Mouse (Mus musculus): ENCODE measurements around the gene Psmc5. TPM values are rescaled to one million over a fixed set of nuclear protein-coding genes. Genes with fewer than 3 reads are reported as not detected.

The Psmc5 gene
- polyA plus RNA-seq, 1 experiment from 2014 or later = 368 TPM

DNA sequence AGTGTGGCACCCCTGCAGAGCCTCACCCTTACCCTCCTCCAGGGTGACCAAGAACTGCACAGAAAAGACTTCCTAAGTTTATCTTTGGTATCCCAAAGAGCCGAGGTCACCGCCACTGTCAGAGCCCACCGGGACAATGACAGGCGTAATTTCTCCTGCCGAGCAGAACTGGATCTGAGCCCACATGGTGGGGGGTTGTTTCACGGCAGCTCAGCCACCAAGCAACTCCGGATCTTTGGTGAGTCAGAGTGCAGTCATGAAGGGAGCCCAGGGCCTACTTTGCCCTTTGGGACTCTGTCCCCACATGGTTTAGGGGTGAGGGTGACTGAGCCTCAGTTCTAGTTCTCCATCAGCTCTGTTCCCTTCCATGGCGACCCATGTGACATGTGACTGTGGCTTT is 28.2 kb downstream of the Psmc5 start:
- H3K27ac ChIP-seq (ENCODE audit: low read depth, low read length) = no peak overlapping the region
- WGBS = 80% methylated on average over 8 of the region's 8 CpGs

DNA sequence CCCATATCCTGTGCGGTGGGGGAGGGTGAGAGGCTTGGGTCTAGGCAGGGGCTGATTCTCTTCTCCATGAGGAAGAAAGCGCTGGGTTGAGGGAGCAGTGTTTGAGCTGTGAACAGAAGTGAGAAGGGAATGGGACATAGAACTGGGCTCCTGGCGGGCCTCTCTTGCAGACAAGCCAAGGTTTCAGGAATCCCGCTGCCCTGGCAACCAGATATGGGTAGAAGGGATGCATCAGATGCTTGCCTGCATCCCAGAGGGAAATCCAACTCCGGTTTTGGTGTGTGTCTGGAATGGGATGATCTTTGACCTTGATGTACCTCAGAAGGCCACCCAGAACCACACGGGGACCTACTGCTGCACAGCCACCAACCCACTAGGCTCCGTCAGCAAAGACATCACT is 30.3 kb downstream of the Psmc5 start:
- DNase-seq (ENCODE audit: low spot score) (no peak), ATAC-seq (replicated peaks; ENCODE audit: low FRiP score) (no peak)
- no peak overlapping the region for H3K4me3 ChIP-seq (ENCODE audit: low read depth, low read length)
- H3K9me3 ChIP-seq (ENCODE audit: control insufficient read depth, low read length) = no peaks in the 10 kb centered on the region
- H3K4me1 ChIP-seq (replicated peaks; ENCODE audit: control insufficient read depth, insufficient read depth, low read length) = no peaks in the 10 kb centered on the region
- no peaks in the 10 kb centered on the region for H3K36me3 ChIP-seq (ENCODE audit: control insufficient read depth, insufficient read depth, low read length)
- WGBS = 90% methylated on average over 7 of the region's 7 CpGs
- no peak overlapping the region for H3K9ac ChIP-seq (ENCODE audit: low read length)
- H3K27me3 ChIP-seq (ENCODE audit: control insufficient read depth, insufficient read depth, low read length) = no peaks in the 10 kb centered on the region
- no peak overlapping the region for H3K27ac ChIP-seq (ENCODE audit: low read depth, low read length)
- no peak overlapping the region for H3K4me2 ChIP-seq (ENCODE audit: low read depth, low read length, severe bottlenecking)

More for the DNA sequence above, 28.2 kb downstream of the Psmc5 start:
- ATAC-seq (replicated peaks; ENCODE audit: low FRiP score) (no peak), DNase-seq (ENCODE audit: low spot score) (no peak)
- H3K4me3 ChIP-seq (ENCODE audit: low read depth, low read length) = no peak overlapping the region
- H3K36me3 ChIP-seq (ENCODE audit: control insufficient read depth, insufficient read depth, low read length) = no peaks in the 10 kb centered on the region
- H3K9me3 ChIP-seq (ENCODE audit: control insufficient read depth, low read length) = no peaks in the 10 kb centered on the region
- no peak overlapping the region for H3K4me2 ChIP-seq (ENCODE audit: low read depth, low read length, severe bottlenecking)
- H3K4me1 ChIP-seq (replicated peaks; ENCODE audit: control insufficient read depth, insufficient read depth, low read length) = no peaks in the 10 kb centered on the region
- no peak overlapping the region for H3K9ac ChIP-seq (ENCODE audit: low read length)
- no peaks in the 10 kb centered on the region for H3K27me3 ChIP-seq (ENCODE audit: control insufficient read depth, insufficient read depth, low read length)

DNA sequence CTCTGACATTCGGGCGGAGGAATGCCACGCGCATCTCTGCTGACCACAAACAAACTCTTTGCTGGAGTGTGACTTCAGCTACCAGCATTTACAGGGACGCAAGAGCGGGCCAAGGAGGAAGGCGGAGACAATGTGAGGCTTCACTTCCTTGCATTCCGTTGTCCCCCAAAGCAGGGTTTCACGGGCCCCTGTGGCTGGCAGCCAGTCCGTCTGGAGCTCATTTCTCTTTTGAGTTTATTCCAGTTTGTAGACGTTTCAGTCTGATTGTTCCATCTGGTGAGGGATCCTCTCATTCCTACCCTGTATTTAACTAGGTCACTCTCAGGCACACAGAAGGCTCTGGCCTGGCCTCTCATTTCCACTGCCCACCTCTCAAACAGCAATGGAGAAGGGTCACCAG is 31.0 kb downstream of the Psmc5 start:
- no peak for DNase-seq (ENCODE audit: low spot score)
- ATAC-seq (replicated peaks; ENCODE audit: low FRiP score) = no peak
- no peaks in the 10 kb centered on the region for H3K36me3 ChIP-seq (ENCODE audit: control insufficient read depth, insufficient read depth, low read length)
- no peaks in the 10 kb centered on the region for H3K27me3 ChIP-seq (ENCODE audit: control insufficient read depth, insufficient read depth, low read length)
- no peaks in the 10 kb centered on the region for H3K9me3 ChIP-seq (ENCODE audit: control insufficient read depth, low read length)
- no peak overlapping the region for H3K4me2 ChIP-seq (ENCODE audit: low read depth, low read length, severe bottlenecking)
- no peak overlapping the region for H3K27ac ChIP-seq (ENCODE audit: low read depth, low read length)
- no peak overlapping the region for H3K4me3 ChIP-seq (ENCODE audit: low read depth, low read length)
- no peak overlapping the region for H3K9ac ChIP-seq (ENCODE audit: low read length)
- WGBS = 81% methylated on average over 11 of the region's 11 CpGs
- H3K4me1 ChIP-seq (replicated peaks; ENCODE audit: control insufficient read depth, insufficient read depth, low read length) = no peaks in the 10 kb centered on the region

DNA sequence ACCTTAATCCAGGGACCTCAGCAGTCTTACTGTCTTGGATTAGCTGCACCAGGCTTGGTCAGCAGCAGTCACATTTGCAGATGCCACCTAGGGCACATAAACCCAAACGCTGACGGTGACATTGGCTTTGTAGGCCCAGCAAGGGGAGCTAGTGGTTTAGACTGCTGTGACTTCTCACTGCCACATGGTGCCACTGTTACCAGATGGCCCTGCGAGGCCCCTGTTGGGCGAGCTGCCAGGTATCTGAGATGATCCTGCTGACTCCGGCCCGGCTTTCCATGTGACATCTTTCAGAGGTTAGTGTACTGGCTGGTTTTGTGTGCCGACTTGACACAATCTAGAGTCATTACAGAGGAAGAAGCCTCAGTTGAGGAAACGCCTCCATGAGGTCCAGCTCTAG is 33.4 kb downstream of the Psmc5 start:
- WGBS = 76% methylated on average over 8 of the region's 8 CpGs
- H3K4me3 ChIP-seq (ENCODE audit: low read depth, low read length) = no peak overlapping the region
- H3K36me3 ChIP-seq (ENCODE audit: control insufficient read depth, insufficient read depth, low read length) = no peaks in the 10 kb centered on the region
- no peak overlapping the region for H3K27ac ChIP-seq (ENCODE audit: low read depth, low read length)
- H3K9me3 ChIP-seq (ENCODE audit: control insufficient read depth, low read length) = no peaks in the 10 kb centered on the region
- no peaks in the 10 kb centered on the region for H3K4me1 ChIP-seq (replicated peaks; ENCODE audit: control insufficient read depth, insufficient read depth, low read length)
- ATAC-seq (replicated peaks; ENCODE audit: low FRiP score) (no peak), DNase-seq (ENCODE audit: low spot score) (no peak)
- no peak overlapping the region for H3K4me2 ChIP-seq (ENCODE audit: low read depth, low read length, severe bottlenecking)
- no peak overlapping the region for H3K9ac ChIP-seq (ENCODE audit: low read length)
- no peaks in the 10 kb centered on the region for H3K27me3 ChIP-seq (ENCODE audit: control insufficient read depth, insufficient read depth, low read length)

DNA sequence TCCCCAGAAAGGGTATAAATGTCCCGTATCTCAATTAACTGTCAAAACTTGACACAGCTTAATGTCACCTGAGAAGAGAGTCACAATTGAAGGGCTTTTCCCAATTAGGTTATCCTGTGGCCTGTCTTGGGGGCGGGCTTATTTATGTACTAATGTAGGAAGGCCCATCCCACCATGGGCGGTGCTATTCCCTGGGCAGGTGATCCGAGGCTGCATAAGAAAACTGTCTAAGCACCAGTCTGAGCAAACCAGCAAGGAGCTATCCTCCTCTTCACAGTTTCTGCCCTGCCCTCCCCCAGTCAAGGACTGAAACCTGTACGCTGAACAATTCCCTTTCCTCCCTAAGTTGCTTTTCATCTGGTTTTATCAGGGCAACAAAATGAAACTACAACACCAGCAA is 34.4 kb downstream of the Psmc5 start:
- DNase-seq (ENCODE audit: low spot score) (no peak), ATAC-seq (replicated peaks; ENCODE audit: low FRiP score) (no peak)
- 90% methylated on average over 5 of the region's 5 CpGs for WGBS
- Histone ChIP-seq H3K4me2 (ENCODE audit: low read depth, low read length, severe bottlenecking) (no peak overlapping the region), H3K4me3 (ENCODE audit: low read depth, low read length) (no peak overlapping the region), H3K36me3 (ENCODE audit: control insufficient read depth, insufficient read depth, low read length) (no peaks in the 10 kb centered on the region), H3K27ac (ENCODE audit: low read depth, low read length) (no peak overlapping the region), H3K9me3 (ENCODE audit: control insufficient read depth, low read length) (no peaks in the 10 kb centered on the region), H3K9ac (ENCODE audit: low read length) (no peak overlapping the region), H3K4me1 (replicated peaks; ENCODE audit: control insufficient read depth, insufficient read depth, low read length) (no peaks in the 10 kb centered on the region), H3K27me3 (ENCODE audit: control insufficient read depth, insufficient read depth, low read length) (no peaks in the 10 kb centered on the region)

DNA sequence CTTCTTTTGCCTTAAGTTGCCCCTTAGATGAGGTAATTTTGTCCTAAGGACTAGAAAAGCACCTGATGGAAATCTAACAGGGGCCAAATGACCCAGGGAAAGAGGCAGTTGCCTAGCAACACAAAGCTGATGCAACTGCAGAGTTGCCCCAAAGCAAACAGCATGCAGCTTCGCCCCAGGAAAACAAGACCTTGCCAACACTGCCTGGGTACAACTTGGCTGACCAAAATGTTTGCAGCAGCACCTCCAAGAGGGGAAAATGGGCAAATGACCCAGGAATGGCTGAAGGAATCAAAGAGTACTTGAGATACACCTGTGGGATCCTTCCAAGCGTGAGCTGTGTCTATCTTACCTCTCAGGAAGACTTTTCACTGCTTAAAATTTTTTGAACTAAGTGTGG is 35.9 kb downstream of the Psmc5 start:
- Histone ChIP-seq H3K27me3 (ENCODE audit: control insufficient read depth, insufficient read depth, low read length) (no peaks in the 10 kb centered on the region), H3K9ac (ENCODE audit: low read length) (no peak overlapping the region), H3K36me3 (ENCODE audit: control insufficient read depth, insufficient read depth, low read length) (no peaks in the 10 kb centered on the region), H3K27ac (ENCODE audit: low read depth, low read length) (no peak overlapping the region), H3K4me2 (ENCODE audit: low read depth, low read length, severe bottlenecking) (no peak overlapping the region), H3K9me3 (ENCODE audit: control insufficient read depth, low read length) (no peaks in the 10 kb centered on the region), H3K4me3 (ENCODE audit: low read depth, low read length) (no peak overlapping the region), H3K4me1 (replicated peaks; ENCODE audit: control insufficient read depth, insufficient read depth, low read length) (no peaks in the 10 kb centered on the region)
- ATAC-seq (replicated peaks; ENCODE audit: low FRiP score) (no peak), DNase-seq (ENCODE audit: low spot score) (no peak)
- 91% methylated on average over 2 of the region's 2 CpGs for WGBS

DNA sequence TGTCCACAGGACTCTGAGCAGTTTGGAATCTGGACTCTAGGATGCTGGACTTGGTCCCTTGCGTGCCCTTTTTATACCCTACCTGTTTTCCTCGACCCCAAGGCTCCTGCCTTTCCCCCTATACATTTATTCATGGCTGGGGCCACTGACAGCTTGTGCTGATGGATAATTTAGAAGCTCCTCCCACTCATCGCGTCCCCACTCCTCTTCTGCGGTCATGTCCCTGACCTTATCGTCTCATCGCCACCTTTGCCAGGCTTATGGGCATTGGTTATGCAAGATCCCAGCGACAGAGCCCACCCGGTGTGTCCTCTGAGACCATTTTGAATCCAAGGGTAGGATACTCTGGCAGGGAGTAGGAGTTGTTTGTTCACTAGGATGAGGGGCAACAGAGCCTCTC is 45.8 kb downstream of the Psmc5 start, which contains the start of gene Gh:
Gene Gh (minus strand): TSS at position 101 of the 400 bp plus-strand sequence.
- no peak within 1 kb of the TSS for H3K4me3 ChIP-seq (ENCODE audit: low read depth, low read length)
- H3K9me3 ChIP-seq (ENCODE audit: control insufficient read depth, low read length) = no peaks in the 10 kb centered on the region
- DNase-seq (ENCODE audit: low spot score) (no peak), ATAC-seq (replicated peaks; ENCODE audit: low FRiP score) (no peak)
- H3K27me3 ChIP-seq (ENCODE audit: control insufficient read depth, insufficient read depth, low read length) = no peaks in the 10 kb centered on the region
- H3K4me2 ChIP-seq (ENCODE audit: low read depth, low read length, severe bottlenecking) = no peak within 1 kb of the TSS
- 85% methylated on average over 9 of the region's 9 CpGs for WGBS
- H3K27ac ChIP-seq (ENCODE audit: low read depth, low read length) = no peak within 1 kb of the TSS
- no peaks in the 10 kb centered on the region for H3K36me3 ChIP-seq (ENCODE audit: control insufficient read depth, insufficient read depth, low read length)
- H3K4me1 ChIP-seq (replicated peaks; ENCODE audit: control insufficient read depth, insufficient read depth, low read length) = no peaks in the 10 kb centered on the region
- H3K9ac ChIP-seq (ENCODE audit: low read length) = no peak within 1 kb of the TSS

DNA sequence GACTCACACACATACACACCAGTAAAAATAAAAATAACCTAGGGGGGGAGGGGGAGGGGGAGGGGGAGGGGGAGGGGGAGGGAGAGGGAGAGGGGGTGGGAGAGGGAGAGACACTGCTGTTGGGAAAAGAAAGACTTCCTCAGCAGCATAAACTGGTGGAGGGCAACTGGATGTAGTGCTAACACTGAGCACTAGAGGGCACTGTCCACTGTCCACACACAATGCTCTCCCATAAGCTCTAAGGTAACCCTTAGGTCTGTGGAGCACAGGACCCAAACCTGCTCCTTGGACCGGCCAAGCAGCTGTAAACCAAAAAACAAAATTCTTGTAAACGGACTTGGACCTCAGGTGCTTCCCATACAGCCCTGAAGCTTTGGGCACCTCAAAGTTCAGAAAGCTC is 46.7 kb downstream of the Psmc5 start:
- Histone ChIP-seq H3K4me3 (ENCODE audit: low read depth, low read length) (no peak overlapping the region), H3K27me3 (ENCODE audit: control insufficient read depth, insufficient read depth, low read length) (no peaks in the 10 kb centered on the region), H3K4me1 (replicated peaks; ENCODE audit: control insufficient read depth, insufficient read depth, low read length) (no peaks in the 10 kb centered on the region), H3K4me2 (ENCODE audit: low read depth, low read length, severe bottlenecking) (no peak overlapping the region), H3K9me3 (ENCODE audit: control insufficient read depth, low read length) (no peaks in the 10 kb centered on the region), H3K9ac (ENCODE audit: low read length) (no peak overlapping the region), H3K36me3 (ENCODE audit: control insufficient read depth, insufficient read depth, low read length) (no peaks in the 10 kb centered on the region), H3K27ac (ENCODE audit: low read depth, low read length) (no peak overlapping the region)
- WGBS = 20% methylated on average over 2 of the region's 2 CpGs
- DNase-seq (ENCODE audit: low spot score) = peak; percentile 82
- ATAC-seq (replicated peaks; ENCODE audit: low FRiP score) = 0 out of 2 replicates have a peak, but pooled peaks have one; percentile 39

DNA sequence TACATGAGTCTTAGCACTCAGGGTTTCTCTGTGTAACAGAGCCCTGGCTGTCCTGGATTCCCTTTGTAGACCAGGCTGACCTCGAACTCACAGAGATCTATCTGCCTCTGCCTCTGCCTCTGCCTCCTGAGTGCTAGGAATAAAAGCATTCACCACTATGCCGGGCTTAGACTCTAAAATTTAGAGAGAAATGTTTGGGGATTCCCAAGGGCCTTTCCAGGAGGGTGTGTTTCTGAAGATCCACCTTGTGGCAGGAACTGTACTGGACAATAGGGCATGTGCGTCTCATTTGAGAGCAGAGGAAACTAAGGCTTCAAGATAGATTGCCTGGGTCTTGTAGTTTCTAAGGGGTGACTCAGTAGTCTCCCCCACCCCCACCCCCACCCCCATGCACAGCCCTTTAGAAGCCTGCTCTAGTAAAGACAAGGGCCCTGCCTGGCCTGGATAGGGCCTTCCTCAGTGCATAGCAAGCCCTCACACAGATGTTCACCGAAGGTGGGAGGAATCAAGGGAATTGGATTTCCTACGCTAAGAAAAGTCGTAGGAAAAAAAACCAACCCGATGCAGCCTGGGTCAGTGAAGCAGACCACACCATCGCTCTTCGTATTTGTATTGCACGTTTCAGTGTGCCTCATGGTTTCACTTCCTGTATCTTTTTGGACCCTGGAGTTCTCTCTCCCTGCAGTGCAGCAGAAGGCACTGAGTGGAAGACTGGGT is 49.6 kb downstream of the Psmc5 start:
- H3K4me2 ChIP-seq (ENCODE audit: low read depth, low read length, severe bottlenecking) = no peak overlapping the region
- no peaks in the 10 kb centered on the region for H3K9me3 ChIP-seq (ENCODE audit: control insufficient read depth, low read length)
- no peaks in the 10 kb centered on the region for H3K27me3 ChIP-seq (ENCODE audit: control insufficient read depth, insufficient read depth, low read length)
- H3K4me1 ChIP-seq (replicated peaks; ENCODE audit: control insufficient read depth, insufficient read depth, low read length) = no peaks in the 10 kb centered on the region
- H3K4me3 ChIP-seq (ENCODE audit: low read depth, low read length) = no peak overlapping the region
- DNase-seq (ENCODE audit: low spot score) = no peak
- H3K9ac ChIP-seq (ENCODE audit: low read length) = no peak overlapping the region
- H3K36me3 ChIP-seq (ENCODE audit: control insufficient read depth, insufficient read depth, low read length) = no peaks in the 10 kb centered on the region
- 86% methylated on average over 10 of the region's 10 CpGs for WGBS
- no peak overlapping the region for H3K27ac ChIP-seq (ENCODE audit: low read depth, low read length)
- no peak for ATAC-seq (replicated peaks; ENCODE audit: low FRiP score)

All from forebrain, embryonic 11.5 days (tissue).